Mouse (Mus musculus) T-cell, adult 2 months (primary cell): ENCODE results near the gene Zfp553.

ENCODE experiments used
- DNase-seq: peaks from one replicate; pipeline ENCODE4 v3.0.0; 2022; ENCODE audit warnings: low spot score

Zfp553 gene

DNA sequence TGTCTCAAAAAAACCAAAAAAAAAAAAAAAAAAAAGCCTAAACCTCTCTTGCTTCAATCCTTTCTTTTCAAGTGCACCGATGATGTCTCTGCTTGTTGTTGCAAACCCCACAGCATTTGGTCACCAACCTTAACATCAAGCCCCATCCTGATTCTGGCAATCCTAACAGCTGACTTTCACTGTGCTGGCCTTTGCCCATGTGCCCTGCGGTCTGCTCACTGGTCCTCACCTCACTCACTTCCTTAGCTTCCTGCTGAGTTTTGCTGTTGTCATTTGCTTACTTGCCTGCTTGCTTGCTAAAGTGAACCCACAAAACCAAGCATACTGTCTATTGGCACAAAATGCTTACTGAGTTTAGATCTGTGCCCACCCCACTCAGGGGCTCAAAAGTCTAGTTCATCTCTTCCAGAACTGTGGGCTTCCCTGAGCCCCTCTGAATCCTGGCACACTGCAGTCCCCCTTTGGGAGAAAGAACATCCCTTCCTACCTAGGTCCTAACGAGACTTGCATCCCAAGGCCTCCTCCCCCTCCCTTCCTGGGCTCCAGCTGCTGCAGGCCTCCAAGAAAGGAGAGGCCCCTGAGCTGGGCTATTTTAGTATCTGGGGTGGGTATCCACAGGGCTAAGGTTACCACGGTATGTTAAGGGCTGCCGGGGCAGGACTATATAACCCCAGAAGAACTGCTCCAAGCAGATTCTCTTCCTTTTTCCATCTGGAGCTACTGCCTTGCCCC is 21.7 kb upstream of the Zfp553 start:
- peak; percentile 62 for DNase-seq

DNA sequence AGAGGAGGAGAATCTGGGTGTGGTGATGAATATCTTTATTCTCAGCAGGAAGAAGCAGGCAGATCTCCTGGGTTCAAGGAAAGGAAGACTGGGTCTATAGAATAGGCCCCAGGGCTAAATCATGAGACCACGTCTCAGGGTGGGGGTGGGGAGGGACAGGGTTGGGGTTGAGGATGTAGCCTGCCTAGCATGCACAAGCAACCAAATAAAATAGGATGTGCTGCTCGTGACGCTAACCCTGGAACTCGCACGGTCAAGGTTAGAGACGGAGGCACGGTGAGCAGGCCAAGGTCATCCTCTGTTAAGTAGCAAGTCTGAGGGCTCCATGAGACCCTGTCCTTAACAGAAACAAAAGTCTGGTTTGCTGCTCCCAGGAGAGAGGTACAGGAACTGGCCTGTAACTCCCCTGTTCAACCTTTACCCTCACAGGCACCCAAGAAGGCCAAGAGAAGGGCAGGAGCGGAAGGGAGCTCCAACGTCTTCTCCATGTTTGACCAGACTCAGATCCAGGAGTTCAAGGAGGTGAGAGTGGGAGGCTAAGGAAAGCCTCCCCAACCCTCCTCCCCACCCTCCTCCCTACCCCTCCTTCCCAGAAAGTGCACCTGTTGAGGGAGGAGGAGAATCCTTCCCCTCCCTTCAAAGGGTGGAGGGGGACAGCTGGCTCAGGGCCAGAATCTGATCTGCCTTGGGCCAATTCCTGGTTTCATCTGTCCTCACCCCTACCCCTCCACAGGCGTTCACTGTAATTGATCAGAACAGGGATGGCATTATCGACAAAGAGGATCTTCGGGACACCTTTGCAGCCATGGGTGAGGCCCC is 20.2 kb upstream of the Zfp553 start:
- DNase-seq: no peak

DNA sequence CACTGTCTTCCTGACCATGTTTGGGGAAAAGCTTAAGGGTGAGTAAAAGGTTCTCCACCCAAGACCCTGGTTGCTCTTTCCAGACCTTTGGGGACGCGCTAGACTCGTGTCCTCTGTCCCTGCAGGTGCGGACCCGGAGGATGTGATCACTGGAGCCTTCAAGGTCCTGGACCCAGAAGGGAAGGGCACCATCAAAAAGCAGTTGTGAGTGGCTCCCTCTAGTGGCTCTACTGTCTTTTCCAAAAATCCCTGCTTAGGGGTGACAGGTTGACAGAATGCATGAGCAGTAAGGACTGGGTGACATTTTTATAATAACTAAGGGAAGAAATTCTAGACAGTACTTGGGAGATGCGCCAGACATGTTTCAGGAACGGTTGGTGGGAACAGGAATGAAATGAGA is 19.4 kb upstream of the Zfp553 start:
- peak; percentile 34 for DNase-seq

GRCm38 (mm10) chr7:127213930-127214329 is 18.9 kb upstream of the Zfp553 start:
- DNase-seq: no peak

DNA sequence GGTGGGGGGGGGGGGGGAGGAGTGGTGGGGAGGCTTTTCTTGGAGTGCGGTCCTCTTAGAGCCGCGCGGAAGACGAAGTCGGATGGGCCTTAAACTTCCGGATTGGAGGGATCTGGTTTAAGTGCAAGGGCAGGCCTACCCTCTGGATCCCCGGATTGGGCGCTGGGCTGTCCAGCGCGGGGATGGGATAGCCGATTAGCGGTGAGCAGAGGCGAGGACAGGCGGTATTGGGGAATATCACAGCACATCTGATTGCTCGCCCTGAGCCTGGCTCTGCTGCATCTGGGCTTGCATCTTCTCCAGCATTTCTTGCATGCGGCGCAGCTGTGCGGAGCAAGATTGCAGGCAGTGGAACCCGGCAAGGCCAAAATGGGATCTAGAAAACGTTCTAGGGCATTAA is 18.3 kb upstream of the Zfp553 start:
- DNase-seq: no peak

- peak; percentile 79 for DNase-seq
These were observed 17.6 kb upstream of the Zfp553 start for GRCm38 (mm10) chr7:127214981-127215871.

- DNase-seq: no peak
These were observed 16.6 kb upstream of the Zfp553 start for GRCm38 (mm10) chr7:127216307-127216706.

- DNase-seq: no peak
These were observed 15.4 kb upstream of the Zfp553 start for GRCm38 (mm10) chr7:127217475-127217874.

DNA sequence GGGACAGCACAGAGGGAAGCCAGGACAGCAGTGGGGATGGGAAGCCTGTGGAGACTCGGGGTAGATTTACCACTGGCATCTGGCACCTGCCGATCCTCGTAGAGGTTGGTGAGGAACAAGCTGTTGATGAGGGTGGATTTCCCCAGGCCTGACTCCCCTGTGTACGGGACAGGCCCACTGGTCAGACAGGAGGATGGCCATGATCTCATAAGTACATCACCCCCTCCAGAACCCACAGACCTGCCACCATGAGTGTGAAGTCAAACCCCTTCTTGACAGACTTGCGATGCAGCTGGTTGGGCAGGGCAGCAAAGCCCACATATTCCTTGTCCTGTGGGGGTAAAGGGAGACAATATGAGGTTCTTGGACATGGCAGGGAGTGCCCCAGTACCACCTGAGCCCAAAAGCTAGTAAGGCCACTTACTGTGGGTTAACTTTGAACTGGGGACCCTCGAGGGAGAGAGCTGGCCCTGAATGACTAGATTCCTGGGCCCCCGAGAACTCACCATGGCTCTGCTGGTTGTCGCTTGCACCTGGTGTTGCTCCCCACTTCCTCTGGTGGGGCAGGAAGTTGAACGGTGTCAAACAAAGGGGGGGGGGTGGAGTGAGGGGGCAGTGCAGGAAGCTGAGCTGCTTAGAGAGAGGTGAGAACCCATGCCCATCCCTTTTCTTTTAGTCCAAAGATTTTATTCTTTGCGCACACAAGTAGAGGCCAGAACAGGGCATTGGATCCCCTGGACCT is 14.8 kb upstream of the Zfp553 start:
- DNase-seq: peak; percentile 70

GRCm38 (mm10) chr7:127218670-127219069 is 14.2 kb upstream of the Zfp553 start:
- DNase-seq: no peak

DNA sequence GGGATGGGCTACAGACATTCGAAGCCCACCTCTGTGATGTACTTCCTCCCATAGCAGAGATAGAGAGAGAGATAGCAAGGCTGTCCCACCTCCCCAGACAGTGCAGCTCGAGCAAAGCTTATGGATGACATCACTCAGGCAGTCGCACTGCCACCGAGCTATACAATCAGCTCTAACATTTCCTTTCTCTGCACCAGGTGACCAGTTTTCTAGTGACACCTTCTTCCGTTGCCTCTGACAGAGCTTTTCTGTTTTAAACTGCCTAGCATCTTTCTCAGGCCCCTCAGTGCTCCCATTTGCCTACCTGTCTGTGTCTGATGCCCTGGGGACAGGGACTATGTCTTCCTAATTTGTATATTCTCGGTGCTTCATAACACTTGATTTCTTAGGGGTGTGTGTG is 12.4 kb upstream of the Zfp553 start:
- peak; percentile 68 for DNase-seq

GRCm38 (mm10) chr7:127223106-127223505 is 9.8 kb upstream of the Zfp553 start:
- DNase-seq: no peak

- DNase-seq: no peak
These were observed 9.1 kb upstream of the Zfp553 start for GRCm38 (mm10) chr7:127223515-127224478.

- DNase-seq: no peak
These were observed 8.2 kb upstream of the Zfp553 start for GRCm38 (mm10) chr7:127224616-127225015.

- DNase-seq: no peak
These were observed 7.5 kb upstream of the Zfp553 start for GRCm38 (mm10) chr7:127225147-127225995.

DNA sequence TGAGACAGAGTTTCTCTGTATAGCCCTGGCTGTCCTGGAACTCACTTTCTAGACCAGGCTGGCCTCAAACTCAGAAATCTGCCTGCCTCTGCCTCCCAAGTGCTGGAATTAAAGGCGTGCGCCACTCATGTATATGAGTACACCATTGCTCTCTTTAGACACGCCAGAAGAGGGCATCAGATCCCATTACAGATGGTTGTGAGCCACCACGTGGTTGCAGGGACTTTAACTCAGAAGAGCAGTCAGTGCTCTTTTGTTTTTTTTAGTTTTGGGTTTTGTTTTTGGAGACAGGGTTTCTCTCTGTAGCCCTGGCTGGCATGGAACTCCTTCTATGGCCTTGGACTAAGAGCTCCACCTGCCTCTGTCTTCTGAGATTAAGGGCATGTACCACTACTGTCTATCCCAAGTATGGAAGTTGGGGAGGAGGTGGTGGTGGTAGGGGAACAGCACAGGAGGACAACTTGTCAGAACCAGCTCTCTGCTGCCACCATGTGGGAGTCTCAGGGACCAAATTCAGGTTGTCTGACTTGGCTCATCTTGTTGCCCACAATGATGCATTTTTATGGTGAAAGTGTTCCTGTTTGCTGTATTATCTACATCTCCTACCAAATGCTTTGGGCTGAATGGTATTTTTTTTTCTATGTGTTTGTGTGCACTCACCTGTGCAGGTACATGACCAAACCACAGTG is 4.1 kb upstream of the Zfp553 start:
- DNase-seq: peak; percentile 85

- DNase-seq: no peak
These were observed 1.5 kb upstream of the Zfp553 start for GRCm38 (mm10) chr7:127231376-127231775.

DNA sequence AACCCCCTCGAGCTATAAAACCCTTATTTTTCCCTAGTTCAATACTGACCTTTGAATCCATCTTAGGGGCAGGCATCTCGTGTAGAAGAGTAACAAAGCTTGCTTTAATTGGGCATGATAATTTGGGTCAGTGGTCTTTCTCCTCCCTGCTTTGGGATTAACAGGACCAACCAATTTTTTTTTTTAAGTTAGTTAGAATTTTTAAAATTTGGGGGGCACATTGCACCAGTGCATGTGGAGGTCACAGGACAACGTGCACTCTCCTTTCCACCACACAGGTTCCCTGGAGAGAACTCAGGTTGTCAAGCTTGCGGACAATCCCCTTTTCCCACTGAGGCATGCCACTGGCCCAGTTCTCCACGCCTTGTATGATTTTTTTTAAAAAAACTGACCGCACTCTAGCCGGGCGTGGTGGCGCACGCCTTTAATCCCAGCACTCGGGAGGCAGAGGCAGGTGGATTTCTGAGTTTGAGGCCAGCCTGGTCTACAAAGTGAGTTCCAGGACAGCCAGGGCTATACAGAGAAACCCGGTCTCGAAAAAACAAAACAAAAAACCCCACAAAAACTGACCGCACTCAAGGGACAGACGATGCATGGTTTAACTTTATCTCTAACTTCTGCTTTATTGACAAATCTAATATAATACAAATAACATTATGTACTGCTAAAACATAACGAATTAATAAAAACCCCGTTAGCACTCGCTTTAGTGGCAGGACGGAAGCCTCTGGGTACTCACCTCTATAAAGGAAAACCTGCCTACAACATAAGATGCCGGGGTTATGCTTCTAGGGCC is 837 bp upstream of the Zfp553 start:
- no peak for DNase-seq
